Mouse (Mus musculus): ENCODE data around the gene Pik3r5. TPM values are rescaled to one million over a fixed set of nuclear protein-coding genes. Genes with fewer than 3 reads are reported as not detected.

The Pik3r5 gene
- polyA plus RNA-seq, 1 experiment from 2014 or later, result 0.27 TPM

DNA sequence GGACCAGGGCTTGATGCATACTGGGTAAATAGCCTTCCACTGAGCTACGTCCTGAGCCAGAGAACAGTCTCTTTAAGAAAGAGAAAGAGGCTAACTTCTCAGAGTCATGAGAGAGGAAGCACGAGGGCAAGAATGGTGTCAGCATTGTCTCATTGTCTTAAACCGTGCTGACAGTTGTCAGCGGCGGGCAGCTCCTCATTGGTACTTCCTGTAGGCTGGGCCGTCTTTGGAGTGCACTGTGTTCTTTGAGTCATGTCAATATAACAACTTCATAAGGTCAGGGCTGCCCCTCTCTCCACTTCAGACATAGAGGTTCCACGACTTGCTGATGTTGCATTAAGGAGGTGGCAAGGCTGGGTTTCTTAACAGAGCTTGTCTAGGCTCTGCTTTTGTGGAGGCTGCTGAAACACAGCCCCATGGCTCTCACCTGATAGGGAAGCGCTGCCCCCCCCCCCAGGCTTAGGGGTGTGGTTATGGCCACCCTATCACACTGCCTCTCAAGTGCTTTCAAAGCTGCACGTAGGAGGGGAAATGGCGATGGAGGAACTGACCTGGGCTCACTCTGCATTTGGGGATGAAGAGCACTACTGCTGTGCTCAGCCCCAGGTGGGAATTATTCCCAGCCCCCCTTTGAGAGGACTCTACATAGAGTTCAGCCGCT is 24.5 kb upstream of the Pik3r5 start:
- 23% methylated on average over 11 of the region's 11 CpGs for WGBS (ENCODE audit: insufficient replicate concordance)
- ATAC-seq, result no peak
- H3K4me3 ChIP-seq, result no peak overlapping the region

GRCm38 (mm10) chr11:68408127-68408526 is 23.8 kb upstream of the Pik3r5 start:
- H3K9me3 ChIP-seq (replicated peaks), result no peaks in the 10 kb centered on the region
- H3K27ac ChIP-seq, result no peak overlapping the region
- no peaks in the 10 kb centered on the region for H3K4me1 ChIP-seq
- H3K9ac ChIP-seq, result no peak overlapping the region
- no peaks in the 10 kb centered on the region for H3K36me3 ChIP-seq
- no peak overlapping the region for H3K4me2 ChIP-seq
- no peak for ATAC-seq
- no peak overlapping the region for H3K4me3 ChIP-seq
- 40% methylated on average over 2 of the region's 2 CpGs for WGBS (ENCODE audit: insufficient replicate concordance)
- H3K27me3 ChIP-seq (replicated peaks), result peaks cover 31% of the 10 kb centered on the region

More for the DNA sequence above, 24.5 kb upstream of the Pik3r5 start:
- Histone ChIP-seq H3K27me3 (replicated peaks) (peaks cover 39% of the 10 kb centered on the region), H3K4me1 (no peaks in the 10 kb centered on the region), H3K4me2 (no peak overlapping the region), H3K9ac (no peak overlapping the region), H3K36me3 (no peaks in the 10 kb centered on the region), H3K9me3 (replicated peaks) (no peaks in the 10 kb centered on the region), H3K27ac (no peak overlapping the region)

DNA sequence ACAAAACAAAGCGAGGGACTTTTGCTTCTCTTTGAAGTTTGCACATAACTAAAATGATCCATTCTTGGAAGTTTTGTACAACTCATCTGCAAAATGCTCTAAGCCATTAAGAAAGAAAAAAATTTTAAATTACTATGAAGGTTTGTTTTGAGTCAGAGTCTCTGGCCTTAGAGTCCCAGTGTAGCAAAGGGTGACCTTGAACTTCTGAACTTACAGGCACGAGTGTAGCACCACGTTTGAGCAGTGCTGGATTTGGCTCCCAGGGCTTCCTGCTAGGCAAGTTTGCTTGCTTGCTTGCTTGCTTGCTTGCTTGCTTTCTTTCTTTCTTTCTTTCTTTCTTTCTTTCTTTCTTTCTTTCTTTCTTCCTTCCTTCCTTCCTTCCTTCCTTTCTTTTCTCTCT is 14.9 kb upstream of the Pik3r5 start:
- Histone ChIP-seq H3K36me3 (no peaks in the 10 kb centered on the region), H3K27me3 (replicated peaks) (no peaks in the 10 kb centered on the region), H3K4me1 (no peaks in the 10 kb centered on the region), H3K4me3 (no peak overlapping the region), H3K9ac (no peak overlapping the region), H3K4me2 (no peak overlapping the region), H3K27ac (no peak overlapping the region), H3K9me3 (replicated peaks) (no peaks in the 10 kb centered on the region)
- WGBS (ENCODE audit: insufficient replicate concordance), result 45% methylated on average over 3 of the region's 3 CpGs
- no peak for ATAC-seq

DNA sequence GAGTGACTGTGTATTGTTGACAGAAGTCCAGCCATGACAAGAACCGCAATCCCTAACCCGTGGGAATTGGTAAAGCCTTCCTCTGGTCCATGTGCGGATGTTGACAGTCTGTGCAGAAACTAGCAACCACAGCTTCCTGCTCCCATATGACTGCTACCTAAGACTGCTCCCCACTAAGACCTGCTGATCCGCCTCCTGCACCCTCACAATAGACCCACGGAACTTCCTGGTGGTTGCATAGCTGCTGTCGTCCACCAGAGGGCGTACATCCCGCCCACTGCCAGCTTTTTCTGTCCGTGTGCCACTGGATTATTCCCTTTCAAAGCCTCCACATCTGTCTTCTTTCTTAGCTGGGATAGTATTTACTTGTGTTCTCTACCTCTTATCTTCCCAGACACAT is 14.1 kb upstream of the Pik3r5 start:
- no peaks in the 10 kb centered on the region for H3K36me3 ChIP-seq
- ATAC-seq, result no peak
- no peak overlapping the region for H3K4me2 ChIP-seq
- no peak overlapping the region for H3K4me3 ChIP-seq
- no peaks in the 10 kb centered on the region for H3K4me1 ChIP-seq
- no peak overlapping the region for H3K27ac ChIP-seq
- H3K9me3 ChIP-seq (replicated peaks), result no peaks in the 10 kb centered on the region
- no peaks in the 10 kb centered on the region for H3K27me3 ChIP-seq (replicated peaks)
- H3K9ac ChIP-seq, result no peak overlapping the region
- 34% methylated on average over 9 of the region's 9 CpGs for WGBS (ENCODE audit: insufficient replicate concordance)

DNA sequence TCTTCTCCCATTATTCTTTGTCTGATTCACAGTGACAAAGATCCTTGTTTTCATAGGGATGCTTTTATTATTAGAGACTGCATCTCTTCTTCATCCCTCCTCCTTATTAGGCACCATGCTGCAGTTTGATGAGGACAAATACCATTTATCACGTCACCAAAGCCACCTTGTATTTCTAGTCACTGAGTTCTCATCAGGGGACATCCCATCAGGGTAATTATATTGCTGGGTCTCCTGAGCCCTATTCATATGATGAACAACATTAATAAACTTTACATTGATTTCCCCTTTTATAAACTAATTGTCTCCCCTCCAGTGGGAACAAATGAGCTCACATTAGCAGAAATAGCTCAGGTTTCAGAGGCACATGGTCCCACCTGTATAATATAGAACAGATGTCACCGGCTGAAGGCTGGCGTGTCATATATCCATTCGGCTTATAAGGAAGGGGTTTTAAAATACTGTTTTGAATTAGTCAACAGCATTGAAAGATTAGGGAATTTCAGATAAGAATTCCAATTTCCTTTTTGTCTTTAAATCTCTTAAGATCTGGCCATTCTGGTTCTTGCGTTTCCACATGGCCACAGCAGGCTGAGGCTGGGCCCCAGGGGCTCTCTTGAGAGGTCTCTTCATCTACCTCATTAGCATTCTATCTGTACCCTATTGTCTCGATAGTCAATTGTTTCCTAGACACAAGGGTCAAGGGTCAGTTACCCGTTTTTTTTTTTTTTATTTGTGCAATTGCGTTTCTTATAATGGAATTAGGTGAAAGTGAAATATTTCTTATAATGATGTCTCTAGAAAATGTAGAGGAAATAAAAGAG is 6.2 kb upstream of the Pik3r5 start:
- 61% methylated on average over 8 of the region's 8 CpGs for WGBS (ENCODE audit: insufficient replicate concordance)
- no peak for ATAC-seq
- H3K4me2 ChIP-seq, result no peak overlapping the region
- H3K9ac ChIP-seq, result no peak overlapping the region
- no peak overlapping the region for H3K27ac ChIP-seq
- no peaks in the 10 kb centered on the region for H3K4me1 ChIP-seq
- no peak overlapping the region for H3K4me3 ChIP-seq
- H3K36me3 ChIP-seq, result no peaks in the 10 kb centered on the region
- no peaks in the 10 kb centered on the region for H3K9me3 ChIP-seq (replicated peaks)
- peaks cover 10% of the 10 kb centered on the region; the same call in 1 of the 2 replicates for H3K27me3 ChIP-seq (replicated peaks)

DNA sequence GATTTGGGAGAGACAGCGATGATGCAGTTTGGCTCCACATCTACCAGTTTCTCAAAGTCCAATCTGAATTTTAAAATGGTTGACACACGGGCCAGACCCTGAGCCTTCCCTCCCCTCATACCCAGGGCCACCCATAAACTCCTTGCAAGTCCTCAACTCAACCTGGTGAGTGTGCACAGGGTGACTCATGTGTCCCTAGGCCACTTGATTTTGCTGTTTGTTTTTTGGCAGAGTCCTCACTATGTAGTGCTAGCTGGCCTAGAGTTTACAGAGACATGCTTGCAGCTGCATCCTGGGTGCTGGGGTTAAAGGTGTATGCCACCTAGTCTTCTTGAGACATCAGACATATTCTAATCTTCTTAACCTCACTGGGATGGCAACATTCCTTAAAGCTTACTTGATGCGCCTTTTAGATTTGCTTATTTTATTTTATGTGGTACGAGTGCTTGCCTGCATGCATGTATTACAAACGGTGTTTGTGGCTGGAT is 4.8 kb upstream of the Pik3r5 start:
- no peak overlapping the region for H3K9ac ChIP-seq
- no peak overlapping the region for H3K27ac ChIP-seq
- peaks cover 2% of the 10 kb centered on the region; the same call in 1 of the 2 replicates for H3K4me1 ChIP-seq
- H3K36me3 ChIP-seq, result no peaks in the 10 kb centered on the region
- peaks cover 25% of the 10 kb centered on the region for H3K27me3 ChIP-seq (replicated peaks)
- no peak for ATAC-seq
- 66% methylated on average over 5 of the region's 5 CpGs for WGBS (ENCODE audit: insufficient replicate concordance)
- no peak overlapping the region for H3K4me3 ChIP-seq
- H3K9me3 ChIP-seq (replicated peaks), result no peaks in the 10 kb centered on the region
- no peak overlapping the region for H3K4me2 ChIP-seq

DNA sequence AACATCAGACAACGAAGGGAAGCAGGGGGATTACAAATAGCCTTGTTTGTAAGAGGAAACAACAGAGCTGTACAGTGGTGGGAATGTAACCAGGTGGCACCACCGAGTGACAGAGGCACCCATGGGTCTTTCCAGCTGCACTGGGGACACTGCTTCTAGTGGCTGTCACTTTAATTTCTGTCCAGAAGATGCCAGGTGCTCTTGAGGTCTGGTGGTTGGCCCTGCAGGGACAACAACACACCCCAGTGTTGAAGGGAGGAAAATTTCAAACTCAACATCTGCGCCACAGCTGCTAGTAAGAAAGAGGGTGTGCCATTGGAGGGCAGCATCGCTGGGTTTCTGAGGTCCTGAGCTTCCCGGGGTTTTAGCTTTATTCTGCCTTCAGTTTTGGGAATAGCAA is 1.3 kb upstream of the Pik3r5 start:
- Histone ChIP-seq H3K9ac (no peak overlapping the region), H3K36me3 (no peaks in the 10 kb centered on the region), H3K27ac (no peak overlapping the region), H3K4me3 (no peak overlapping the region), H3K27me3 (replicated peaks) (peaks cover 54% of the 10 kb centered on the region), H3K4me2 (no peak overlapping the region), H3K4me1 (peaks cover 7% of the 10 kb centered on the region; the same call in 1 of the 2 replicates), H3K9me3 (replicated peaks) (no peaks in the 10 kb centered on the region)
- 41% methylated on average over 5 of the region's 5 CpGs for WGBS (ENCODE audit: insufficient replicate concordance)
- no peak for ATAC-seq

DNA sequence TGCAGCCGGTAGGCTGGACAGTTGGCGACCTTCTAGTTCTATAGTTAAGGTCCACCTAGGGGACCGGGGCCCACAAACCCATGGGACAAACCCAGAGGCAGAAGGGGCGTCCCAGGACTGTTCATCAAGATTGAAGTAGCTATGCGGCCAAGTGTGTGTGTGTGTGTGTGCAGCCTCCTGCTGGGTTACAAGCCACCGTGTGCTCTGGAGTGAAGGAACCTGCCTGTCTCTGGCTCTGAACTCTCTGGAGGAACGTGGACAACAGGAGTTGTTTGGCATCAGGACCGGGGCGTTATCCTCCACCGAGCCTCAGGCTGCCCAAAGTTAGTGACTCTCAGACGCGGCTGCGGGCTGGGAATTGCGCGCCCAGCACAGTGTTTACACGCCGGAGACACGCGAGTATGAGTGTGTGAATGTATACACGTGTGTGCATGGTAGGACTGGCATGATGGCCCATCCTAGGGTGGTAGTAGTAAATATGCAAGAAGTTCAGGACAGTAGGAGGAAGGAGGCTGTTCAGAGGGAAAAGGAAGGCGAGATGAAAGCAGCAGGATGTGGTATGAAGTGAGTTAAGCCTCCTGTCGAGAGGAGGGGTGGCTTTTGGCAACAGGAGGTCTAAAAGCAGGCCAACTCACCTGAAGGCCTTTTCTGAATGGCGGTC is 570 bp downstream of the Pik3r5 start:
- H3K36me3 ChIP-seq, result no peaks in the 10 kb centered on the region
- 19% methylated on average over 23 of the region's 23 CpGs for WGBS (ENCODE audit: insufficient replicate concordance)
- peaks cover 54% of the 10 kb centered on the region for H3K27me3 ChIP-seq (replicated peaks)
- H3K4me3 ChIP-seq, result peak overlapping the region; percentile 44
- ATAC-seq, result peak; percentile 24; the same call in 1 of the 2 replicates
- H3K4me2 ChIP-seq, result peak overlapping the region; percentile 66
- peaks cover 7% of the 10 kb centered on the region; the same call in 1 of the 2 replicates for H3K4me1 ChIP-seq
- H3K9ac ChIP-seq, result no peak overlapping the region
- no peaks in the 10 kb centered on the region for H3K9me3 ChIP-seq (replicated peaks)
- no peak overlapping the region for H3K27ac ChIP-seq

DNA sequence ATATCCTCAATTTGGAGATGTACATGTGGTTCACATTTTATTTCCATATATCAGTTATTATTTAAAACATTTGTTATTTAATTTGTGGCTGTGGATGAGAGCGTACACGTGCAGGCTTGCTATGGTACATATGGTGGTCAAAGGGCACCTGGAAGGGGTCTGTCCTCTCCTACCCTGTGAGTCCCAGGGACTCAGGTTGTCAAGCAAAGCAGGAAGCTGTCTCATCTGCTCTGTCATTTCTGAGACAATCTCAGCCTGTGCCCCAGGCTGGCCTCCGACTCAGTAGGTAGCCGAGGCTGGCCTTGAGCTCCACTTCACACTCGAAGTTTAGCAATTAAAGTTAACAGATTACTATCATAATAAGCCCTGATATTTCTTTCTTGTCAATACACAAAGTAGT is 1.6 kb downstream of the Pik3r5 start:
- Histone ChIP-seq H3K4me2 (no peak overlapping the region), H3K4me1 (peaks cover 7% of the 10 kb centered on the region; the same call in 1 of the 2 replicates), H3K9me3 (replicated peaks) (no peaks in the 10 kb centered on the region), H3K27ac (no peak overlapping the region), H3K36me3 (no peaks in the 10 kb centered on the region), H3K27me3 (replicated peaks) (peaks cover 54% of the 10 kb centered on the region), H3K4me3 (no peak overlapping the region), H3K9ac (no peak overlapping the region)
- WGBS (ENCODE audit: insufficient replicate concordance), result 67% methylated on average over 5 of the region's 5 CpGs
- no peak for ATAC-seq

DNA sequence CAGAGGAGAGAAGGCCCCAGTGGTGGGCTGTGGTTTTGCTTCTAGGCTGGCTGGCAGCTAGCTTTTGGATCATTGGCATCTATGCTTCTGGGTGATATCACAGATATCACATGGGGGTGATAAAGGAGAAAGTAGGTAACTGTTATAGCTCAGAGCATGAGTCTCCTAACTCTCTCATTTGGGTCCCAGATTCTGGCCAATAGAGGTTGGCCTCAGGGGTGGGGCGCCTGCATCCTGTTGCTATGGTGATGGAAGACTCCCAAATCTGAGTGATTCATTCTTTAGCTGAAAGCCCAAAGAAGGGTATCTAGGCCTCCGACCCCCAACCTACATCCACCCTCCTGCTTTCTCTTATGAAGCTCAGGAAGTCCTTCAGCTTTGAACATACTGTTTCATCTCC is 2.8 kb downstream of the Pik3r5 start:
- peaks cover 7% of the 10 kb centered on the region; the same call in 1 of the 2 replicates for H3K4me1 ChIP-seq
- ATAC-seq, result no peak
- H3K9me3 ChIP-seq (replicated peaks), result no peaks in the 10 kb centered on the region
- H3K4me2 ChIP-seq, result no peak overlapping the region
- no peak overlapping the region for H3K4me3 ChIP-seq
- no peaks in the 10 kb centered on the region for H3K36me3 ChIP-seq
- H3K27ac ChIP-seq, result no peak overlapping the region
- H3K9ac ChIP-seq, result no peak overlapping the region
- H3K27me3 ChIP-seq (replicated peaks), result peaks cover 54% of the 10 kb centered on the region
- 71% methylated on average over 2 of the region's 2 CpGs for WGBS (ENCODE audit: insufficient replicate concordance)

DNA sequence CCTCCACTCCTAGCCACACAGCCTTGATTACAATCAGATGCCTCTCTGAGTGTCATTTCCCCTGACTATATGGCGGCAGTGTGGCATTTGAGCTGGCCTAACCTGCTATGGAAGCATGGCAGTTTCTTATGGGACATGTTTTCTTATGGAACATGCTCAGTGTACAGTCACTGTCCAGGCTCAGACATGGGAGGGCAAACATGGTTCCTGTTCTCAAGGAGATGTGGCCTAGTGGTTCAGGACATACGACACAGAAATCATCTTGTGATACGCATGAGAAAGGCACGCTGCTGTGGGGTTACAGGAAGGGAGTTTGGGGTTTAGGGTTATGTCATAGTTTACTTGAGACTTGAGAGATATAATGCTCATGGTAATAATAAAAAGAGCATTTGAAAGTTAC is 3.7 kb downstream of the Pik3r5 start:
- Histone ChIP-seq H3K4me3 (no peak overlapping the region), H3K9me3 (replicated peaks) (no peaks in the 10 kb centered on the region), H3K4me1 (peaks cover 7% of the 10 kb centered on the region; the same call in 1 of the 2 replicates), H3K9ac (no peak overlapping the region), H3K27me3 (replicated peaks) (peaks cover 45% of the 10 kb centered on the region), H3K27ac (no peak overlapping the region), H3K36me3 (no peaks in the 10 kb centered on the region), H3K4me2 (no peak overlapping the region)
- 70% methylated on average over 4 of the region's 4 CpGs for WGBS (ENCODE audit: insufficient replicate concordance)
- no peak for ATAC-seq

DNA sequence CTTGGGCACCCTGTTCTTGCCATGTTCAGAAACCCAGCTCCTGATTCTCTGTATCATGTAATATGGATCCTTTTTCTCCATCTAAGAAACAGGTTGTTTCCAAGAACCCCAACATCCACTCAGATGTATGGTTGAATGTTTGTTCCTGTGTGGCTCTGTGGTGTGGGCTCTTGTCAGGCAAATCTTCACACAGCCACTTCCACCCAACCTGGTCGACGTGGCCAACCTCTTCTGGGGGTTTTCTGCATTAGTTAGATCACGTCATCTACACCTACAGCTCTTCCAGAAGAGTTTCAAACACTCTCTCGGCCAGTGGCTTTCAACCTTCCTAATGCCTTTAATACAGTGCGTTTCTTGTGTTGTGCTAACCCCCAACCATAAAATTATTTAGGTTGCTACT is 4.5 kb downstream of the Pik3r5 start:
- Histone ChIP-seq H3K9me3 (replicated peaks) (no peaks in the 10 kb centered on the region), H3K27me3 (replicated peaks) (peaks cover 37% of the 10 kb centered on the region), H3K4me2 (no peak overlapping the region), H3K4me3 (no peak overlapping the region), H3K9ac (no peak overlapping the region), H3K36me3 (no peaks in the 10 kb centered on the region), H3K4me1 (peaks cover 7% of the 10 kb centered on the region; the same call in 1 of the 2 replicates), H3K27ac (no peak overlapping the region)
- WGBS (ENCODE audit: insufficient replicate concordance), result 59% methylated on average over 5 of the region's 5 CpGs
- no peak for ATAC-seq

Data from liver, embryonic 12.5 days (tissue).